Mouse (Mus musculus): ENCODE measurements around the gene Tspan13.

The Tspan13 gene

DNA sequence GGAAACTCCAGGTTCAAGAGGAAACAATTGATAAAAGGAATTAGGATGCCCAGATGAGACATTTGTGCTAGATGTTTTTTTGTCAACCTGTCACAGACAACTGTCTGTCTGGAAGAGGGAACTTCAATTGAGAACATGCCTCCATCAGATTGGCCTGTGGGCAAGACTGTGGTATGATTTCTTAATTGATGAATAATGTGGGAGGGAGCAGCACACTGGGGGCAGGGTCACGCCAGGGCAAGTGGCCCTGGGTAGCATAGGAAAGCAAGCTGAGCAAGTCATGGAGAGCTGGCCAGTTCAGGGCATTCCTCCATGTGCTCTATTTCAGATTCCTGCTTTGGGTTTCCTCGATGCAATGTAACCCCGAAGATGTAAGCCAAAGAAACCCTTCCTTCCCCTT is 66.4 kb downstream of the Tspan13 start:
- DNase-seq = no peak

DNA sequence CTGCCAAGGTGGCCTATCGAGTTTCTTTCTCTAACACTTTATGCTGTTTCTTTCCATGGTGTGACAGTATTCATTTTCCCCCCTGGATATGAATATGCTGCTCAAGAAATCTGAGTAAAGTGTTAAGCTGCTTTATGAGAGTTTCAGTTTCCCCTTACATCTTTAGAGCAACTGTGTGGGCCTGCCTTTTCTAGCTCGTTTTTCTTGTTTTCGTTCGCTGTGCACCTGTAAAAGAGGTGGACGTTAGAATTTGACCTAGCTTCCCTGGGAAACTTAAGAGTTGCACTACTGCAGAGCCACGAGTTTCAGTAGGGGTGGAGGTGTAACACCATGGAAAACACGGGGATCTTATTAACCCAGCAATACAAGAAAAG is 75.5 kb downstream of the Tspan13 start:
- no peak for DNase-seq

DNA sequence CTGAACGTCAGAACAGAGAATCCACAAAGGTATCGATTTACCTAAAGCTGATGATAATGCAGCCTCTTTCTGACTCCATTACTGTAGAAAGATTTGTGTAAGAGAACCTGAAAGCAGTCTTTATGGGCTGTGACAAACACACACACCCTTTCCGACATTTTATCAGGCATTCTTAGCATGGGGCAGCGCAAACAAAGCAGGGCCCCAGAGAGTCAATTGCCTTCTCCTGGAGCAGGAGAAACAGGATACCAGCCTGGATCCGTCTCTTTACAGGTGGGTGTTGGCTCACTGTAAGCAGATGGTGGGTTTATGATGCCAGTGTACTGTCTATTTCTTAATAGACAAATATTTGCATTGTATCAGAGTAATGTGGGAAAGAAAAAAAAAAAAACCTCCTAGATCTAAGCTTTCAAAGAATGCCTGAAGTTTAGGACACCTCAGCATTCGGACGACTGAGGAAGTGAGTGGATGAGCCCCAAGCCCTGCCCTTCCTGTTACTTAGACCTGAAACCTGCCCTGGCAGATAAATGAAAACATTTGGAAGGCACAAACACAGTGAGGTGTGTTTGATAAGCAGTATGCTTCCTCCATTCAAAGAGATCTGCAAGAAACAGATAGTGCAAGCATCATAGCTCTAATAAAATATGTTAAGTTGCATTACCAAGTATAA is 76.1 kb downstream of the Tspan13 start:
- no peak for DNase-seq
